Mouse (Mus musculus): Measurements from ENCODE around the gene Ttc28. TPM values are rescaled to one million over a fixed set of nuclear protein-coding genes. Genes with fewer than 3 reads are reported as not detected.

The Ttc28 gene
- polyA plus RNA-seq, 1 experiment from 2014 or later = 9.0 TPM

- Histone ChIP-seq H3K27me3 (ENCODE audit: control insufficient read depth, insufficient read depth, low read length) (no peaks in the 10 kb centered on the region), H3K4me2 (ENCODE audit: low read depth, low read length) (no peak overlapping the region), H3K4me3 (replicated peaks; ENCODE audit: low read length) (no peak overlapping the region), H3K9ac (ENCODE audit: low read length) (no peak overlapping the region), H3K36me3 (ENCODE audit: control insufficient read depth, insufficient read depth, low read length) (no peaks in the 10 kb centered on the region), H3K9me3 (replicated peaks; ENCODE audit: control insufficient read depth, low read length) (no peaks in the 10 kb centered on the region), H3K27ac (ENCODE audit: low read length) (no peak overlapping the region), H3K4me1 (ENCODE audit: control insufficient read depth, insufficient read depth, low read length) (peaks cover 10% of the 10 kb centered on the region)
- WGBS = 43% methylated on average over 19 of the region's 19 CpGs
- ATAC-seq (ENCODE audit: insufficient read depth, low FRiP score) = no peak
Measured at GRCm38 (mm10) chr5:111151882-111152759, 272.5 kb downstream of the Ttc28 start.

- H3K4me1 ChIP-seq (ENCODE audit: control insufficient read depth, insufficient read depth, low read length) = peaks cover 15% of the 10 kb centered on the region
- 0 out of 2 replicates have a peak overlapping the region, but pooled peaks have one; percentile 40 for H3K27ac ChIP-seq (ENCODE audit: low read length)
- no peak overlapping the region for H3K4me2 ChIP-seq (ENCODE audit: low read depth, low read length)
- peak; percentile 77; the same call in 1 of the 2 replicates for ATAC-seq (ENCODE audit: insufficient read depth, low FRiP score)
- H3K9ac ChIP-seq (ENCODE audit: low read length) = no peak overlapping the region
- 30% methylated on average over 7 of the region's 7 CpGs for WGBS
- no peaks in the 10 kb centered on the region for H3K27me3 ChIP-seq (ENCODE audit: control insufficient read depth, insufficient read depth, low read length)
- no peak overlapping the region for H3K4me3 ChIP-seq (replicated peaks; ENCODE audit: low read length)
- no peaks in the 10 kb centered on the region for H3K9me3 ChIP-seq (replicated peaks; ENCODE audit: control insufficient read depth, low read length)
- no peaks in the 10 kb centered on the region for H3K36me3 ChIP-seq (ENCODE audit: control insufficient read depth, insufficient read depth, low read length)
Measured at GRCm38 (mm10) chr5:111154586-111154985, 275.0 kb downstream of the Ttc28 start.

- 78% methylated on average over 4 of the region's 4 CpGs for WGBS
- no peaks in the 10 kb centered on the region for H3K27me3 ChIP-seq (ENCODE audit: control insufficient read depth, insufficient read depth, low read length)
- H3K9me3 ChIP-seq (replicated peaks; ENCODE audit: control insufficient read depth, low read length) = no peaks in the 10 kb centered on the region
- peaks cover 20% of the 10 kb centered on the region for H3K4me1 ChIP-seq (ENCODE audit: control insufficient read depth, insufficient read depth, low read length)
- H3K36me3 ChIP-seq (ENCODE audit: control insufficient read depth, insufficient read depth, low read length) = no peaks in the 10 kb centered on the region
- no peak overlapping the region for H3K4me3 ChIP-seq (replicated peaks; ENCODE audit: low read length)
- no peak overlapping the region for H3K4me2 ChIP-seq (ENCODE audit: low read depth, low read length)
- H3K27ac ChIP-seq (ENCODE audit: low read length) = peak overlapping the region; percentile 43; the same call in 1 of the 2 replicates
- no peak overlapping the region for H3K9ac ChIP-seq (ENCODE audit: low read length)
- ATAC-seq (ENCODE audit: insufficient read depth, low FRiP score) = no peak
Measured at GRCm38 (mm10) chr5:111155271-111155670, 275.7 kb downstream of the Ttc28 start.

- Histone ChIP-seq H3K27me3 (ENCODE audit: control insufficient read depth, insufficient read depth, low read length) (no peaks in the 10 kb centered on the region), H3K36me3 (ENCODE audit: control insufficient read depth, insufficient read depth, low read length) (no peaks in the 10 kb centered on the region), H3K9me3 (replicated peaks; ENCODE audit: control insufficient read depth, low read length) (no peaks in the 10 kb centered on the region), H3K4me3 (replicated peaks; ENCODE audit: low read length) (no peak overlapping the region), H3K4me2 (ENCODE audit: low read depth, low read length) (no peak overlapping the region), H3K27ac (ENCODE audit: low read length) (no peak overlapping the region), H3K9ac (ENCODE audit: low read length) (no peak overlapping the region), H3K4me1 (ENCODE audit: control insufficient read depth, insufficient read depth, low read length) (peaks cover 22% of the 10 kb centered on the region)
- WGBS = 78% methylated on average over 12 of the region's 12 CpGs
- ATAC-seq (ENCODE audit: insufficient read depth, low FRiP score) = no peak
Measured at GRCm38 (mm10) chr5:111155928-111156327, 276.3 kb downstream of the Ttc28 start.

- no peaks in the 10 kb centered on the region for H3K9me3 ChIP-seq (replicated peaks; ENCODE audit: control insufficient read depth, low read length)
- H3K9ac ChIP-seq (ENCODE audit: low read length) = no peak overlapping the region
- H3K4me1 ChIP-seq (ENCODE audit: control insufficient read depth, insufficient read depth, low read length) = peaks cover 25% of the 10 kb centered on the region
- no peaks in the 10 kb centered on the region for H3K27me3 ChIP-seq (ENCODE audit: control insufficient read depth, insufficient read depth, low read length)
- no peaks in the 10 kb centered on the region for H3K36me3 ChIP-seq (ENCODE audit: control insufficient read depth, insufficient read depth, low read length)
- 80% methylated on average over 9 of the region's 9 CpGs for WGBS
- no peak overlapping the region for H3K4me2 ChIP-seq (ENCODE audit: low read depth, low read length)
- no peak overlapping the region for H3K27ac ChIP-seq (ENCODE audit: low read length)
- no peak overlapping the region for H3K4me3 ChIP-seq (replicated peaks; ENCODE audit: low read length)
- no peak for ATAC-seq (ENCODE audit: insufficient read depth, low FRiP score)
Measured at GRCm38 (mm10) chr5:111158266-111158665, 278.7 kb downstream of the Ttc28 start.

- Histone ChIP-seq H3K27ac (ENCODE audit: low read length) (no peak overlapping the region), H3K4me2 (ENCODE audit: low read depth, low read length) (peak overlapping the region; percentile 7; the same call in 1 of the 2 replicates), H3K4me3 (replicated peaks; ENCODE audit: low read length) (no peak overlapping the region), H3K4me1 (ENCODE audit: control insufficient read depth, insufficient read depth, low read length) (peaks cover 20% of the 10 kb centered on the region), H3K9me3 (replicated peaks; ENCODE audit: control insufficient read depth, low read length) (no peaks in the 10 kb centered on the region), H3K36me3 (ENCODE audit: control insufficient read depth, insufficient read depth, low read length) (no peaks in the 10 kb centered on the region), H3K9ac (ENCODE audit: low read length) (no peak overlapping the region), H3K27me3 (ENCODE audit: control insufficient read depth, insufficient read depth, low read length) (no peaks in the 10 kb centered on the region)
- no peak for ATAC-seq (ENCODE audit: insufficient read depth, low FRiP score)
- WGBS = 37% methylated on average over 23 of the region's 23 CpGs
Measured at GRCm38 (mm10) chr5:111159628-111160321, 280.2 kb downstream of the Ttc28 start.

- no peak overlapping the region for H3K4me3 ChIP-seq (replicated peaks; ENCODE audit: low read length)
- H3K4me1 ChIP-seq (ENCODE audit: control insufficient read depth, insufficient read depth, low read length) = peaks cover 16% of the 10 kb centered on the region; the same call in 1 of the 2 replicates
- no peaks in the 10 kb centered on the region for H3K9me3 ChIP-seq (replicated peaks; ENCODE audit: control insufficient read depth, low read length)
- no peak for ATAC-seq (ENCODE audit: insufficient read depth, low FRiP score)
- no peak overlapping the region for H3K27ac ChIP-seq (ENCODE audit: low read length)
- no peak overlapping the region for H3K4me2 ChIP-seq (ENCODE audit: low read depth, low read length)
- no peaks in the 10 kb centered on the region for H3K27me3 ChIP-seq (ENCODE audit: control insufficient read depth, insufficient read depth, low read length)
- H3K9ac ChIP-seq (ENCODE audit: low read length) = no peak overlapping the region
- WGBS = 66% methylated on average over 7 of the region's 7 CpGs
- H3K36me3 ChIP-seq (ENCODE audit: control insufficient read depth, insufficient read depth, low read length) = no peaks in the 10 kb centered on the region
Measured at GRCm38 (mm10) chr5:111161146-111161930, 281.7 kb downstream of the Ttc28 start.

GRCm38 (mm10) chr5:111162857-111163256 is 283.3 kb downstream of the Ttc28 start:
- Histone ChIP-seq H3K4me2 (ENCODE audit: low read depth, low read length) (no peak overlapping the region), H3K27me3 (ENCODE audit: control insufficient read depth, insufficient read depth, low read length) (no peaks in the 10 kb centered on the region), H3K27ac (ENCODE audit: low read length) (no peak overlapping the region), H3K9me3 (replicated peaks; ENCODE audit: control insufficient read depth, low read length) (no peaks in the 10 kb centered on the region), H3K4me3 (replicated peaks; ENCODE audit: low read length) (no peak overlapping the region), H3K4me1 (ENCODE audit: control insufficient read depth, insufficient read depth, low read length) (peaks cover 16% of the 10 kb centered on the region; the same call in 1 of the 2 replicates), H3K9ac (ENCODE audit: low read length) (no peak overlapping the region), H3K36me3 (ENCODE audit: control insufficient read depth, insufficient read depth, low read length) (no peaks in the 10 kb centered on the region)
- 57% methylated on average over 6 of the region's 6 CpGs for WGBS
- ATAC-seq (ENCODE audit: insufficient read depth, low FRiP score) = no peak
